Mouse (Mus musculus) bone marrow, adult 2 months (tissue): ENCODE measurements around the gene Casz1. TPM values are rescaled to one million over a fixed set of nuclear protein-coding genes. Genes with fewer than 3 reads are reported as not detected.

Experiments
- H3K27ac ChIP-seq: fragments of 200-500 bp; 2 replicates; pipeline ENCODE4 v1.5.1; 2012; ENCODE audit warnings: low read depth, mild to moderate bottlenecking, control low read depth, inconsistent platforms, low read length; ENCODE audit not compliant: control insufficient read depth, poor library complexity, insufficient read depth
- H3K4me1 ChIP-seq: fragments of 200-500 bp; 2 replicates; pipeline ENCODE4 v1.6.1; 2011; ENCODE audit warnings: low read length; ENCODE audit not compliant: control insufficient read depth, insufficient read depth
- H3K4me3 ChIP-seq: fragments of 200-500 bp; replicated peaks from 2 replicates; pipeline ENCODE3; 2011; ENCODE audit warnings: mild to moderate bottlenecking, low read depth, low read length, control low read depth; ENCODE audit not compliant: control insufficient read depth
- CTCF ChIP-seq: fragments of 200-500 bp; IDR thresholded peaks from 2 replicates; pipeline ENCODE4 v1.5.1; 2011; ENCODE audit warnings: low read length, control low read depth; ENCODE audit not compliant: control insufficient read depth, insufficient read depth
- POLR2A ChIP-seq: fragments of 200-500 bp; IDR thresholded peaks from 2 replicates; pipeline ENCODE4 v1.6.1; 2011; ENCODE audit warnings: low read depth, mild to moderate bottlenecking, control low read depth, low read length, borderline replicate concordance; ENCODE audit not compliant: control insufficient read depth
- WGBS: fragments of 180-500 bp; shearing (Covaris S2); methylation state at CpG from one replicate; pipeline ENCODE4 v1.1.7; 2018; 5-methylcytosine and 5-hydroxymethylcytosine counted together
- polyA plus RNA-seq: library from polyadenylated mRNA; stranded (reverse); fragments of >200 nt; gene quantifications from 2 replicates; pipeline ENCODE4 v1.2.4, GENCODE M21; 2011; ENCODE audit warnings: low replicate concordance; ENCODE audit not compliant: missing spikeins, insufficient read depth, insufficient read length

Gene Casz1
- polyA plus RNA-seq, 1 experiment = 2.7 TPM

DNA sequence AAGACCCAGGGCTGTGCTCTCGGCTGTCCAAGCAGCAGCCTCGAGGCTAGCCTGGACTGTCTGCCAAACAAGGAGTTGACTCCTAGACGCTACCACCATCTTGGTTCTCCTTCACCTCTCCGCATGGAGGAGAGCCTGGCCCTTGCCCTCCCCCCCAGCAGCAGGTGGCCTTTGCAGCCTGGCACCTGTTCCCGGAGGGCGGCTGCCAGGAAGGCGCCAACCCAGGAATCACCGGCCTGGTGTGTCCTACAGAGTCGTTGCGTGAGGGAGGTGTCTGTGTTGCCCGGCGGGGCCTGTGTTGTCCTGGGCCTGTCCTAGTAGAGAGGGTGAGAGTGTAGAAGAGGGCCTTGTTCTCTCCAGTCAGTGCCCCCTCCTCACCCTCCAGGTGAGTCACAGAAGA, 13.9 kb downstream of the Casz1 start:
- WGBS = 85% methylated on average over 12 of the region's 12 CpGs

DNA sequence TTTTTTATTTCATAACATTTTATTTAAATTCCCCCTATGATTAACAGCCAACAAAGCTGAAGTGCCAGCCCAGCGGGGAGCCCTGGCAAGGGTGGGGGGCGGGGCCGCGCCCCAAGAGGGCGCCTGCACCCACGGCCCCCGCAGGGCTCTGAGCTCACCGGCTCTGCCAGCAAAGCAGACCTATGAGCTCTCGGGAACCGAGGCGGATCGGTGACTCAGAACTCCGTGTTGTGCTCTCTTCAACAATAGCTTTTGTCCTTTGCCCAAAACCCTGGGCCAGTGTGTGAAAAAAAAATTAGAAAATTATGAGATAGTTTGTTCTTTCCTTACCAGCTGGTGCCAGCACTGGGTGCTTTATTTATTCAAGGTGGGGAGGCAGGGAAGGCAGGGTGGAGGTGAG, 15.9 kb downstream of the Casz1 start:
- Histone ChIP-seq H3K4me1 (no peaks in the 10 kb centered on the region), H3K27ac (no peak overlapping the region), H3K4me3 (no peak overlapping the region)
- no peak for TF ChIP-seq POLR2A
- TF ChIP-seq CTCF = no peak
- WGBS = 80% methylated on average over 13 of the region's 13 CpGs

More for the DNA sequence above, 13.9 kb downstream of the Casz1 start:
- Histone ChIP-seq H3K27ac (no peak overlapping the region), H3K4me3 (no peak overlapping the region), H3K4me1 (no peaks in the 10 kb centered on the region)
- TF ChIP-seq CTCF (no peak), POLR2A (no peak)

DNA sequence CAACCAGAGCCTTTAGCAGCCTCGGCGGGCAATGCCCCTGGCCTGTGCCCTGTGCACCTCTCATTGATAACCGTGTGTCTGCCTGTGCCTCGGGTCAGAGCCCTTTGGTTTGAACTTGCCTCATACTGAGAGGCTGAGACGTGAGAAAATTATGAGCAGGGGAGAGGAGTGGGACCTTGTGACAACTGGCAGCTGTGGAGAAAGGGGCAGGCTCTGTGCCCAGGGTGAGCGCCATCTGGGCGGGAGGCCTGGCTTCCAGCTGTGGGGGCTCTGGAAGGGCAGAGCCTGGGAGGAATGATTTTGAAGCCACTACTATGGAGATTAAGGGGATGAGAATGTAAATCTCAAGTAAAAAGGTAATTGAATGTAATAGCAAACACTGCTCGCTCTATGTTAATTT, 19.1 kb downstream of the Casz1 start:
- H3K4me1 ChIP-seq = no peaks in the 10 kb centered on the region
- H3K27ac ChIP-seq = no peak overlapping the region
- no peak overlapping the region for H3K4me3 ChIP-seq
- TF ChIP-seq POLR2A (no peak), CTCF (no peak)
- 76% methylated on average over 8 of the region's 8 CpGs for WGBS

DNA sequence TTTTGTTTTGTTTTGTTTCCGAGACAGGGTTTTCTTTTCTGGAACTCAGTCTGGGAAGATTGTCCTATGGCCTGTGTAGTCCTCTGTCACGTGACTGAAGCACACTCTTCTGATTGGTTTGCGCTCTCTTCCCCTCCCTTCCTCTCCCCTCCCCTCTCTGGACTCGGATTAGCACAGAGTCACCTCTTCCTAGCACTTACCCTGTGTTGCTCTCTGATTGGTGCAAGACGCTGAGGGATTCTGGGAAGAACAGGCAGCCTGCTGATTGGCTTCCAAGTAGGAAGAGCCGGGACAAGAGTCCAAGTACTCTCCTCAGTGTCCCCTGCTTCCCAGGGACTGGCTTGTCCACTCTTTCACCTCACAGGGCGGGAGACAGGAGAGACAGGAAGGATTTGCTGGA, 26.1 kb downstream of the Casz1 start:
- Histone ChIP-seq H3K4me1 (no peaks in the 10 kb centered on the region), H3K4me3 (no peak overlapping the region), H3K27ac (no peak overlapping the region)
- TF ChIP-seq POLR2A (no peak), CTCF (no peak)
- WGBS = 63% methylated on average over 7 of the region's 7 CpGs

DNA sequence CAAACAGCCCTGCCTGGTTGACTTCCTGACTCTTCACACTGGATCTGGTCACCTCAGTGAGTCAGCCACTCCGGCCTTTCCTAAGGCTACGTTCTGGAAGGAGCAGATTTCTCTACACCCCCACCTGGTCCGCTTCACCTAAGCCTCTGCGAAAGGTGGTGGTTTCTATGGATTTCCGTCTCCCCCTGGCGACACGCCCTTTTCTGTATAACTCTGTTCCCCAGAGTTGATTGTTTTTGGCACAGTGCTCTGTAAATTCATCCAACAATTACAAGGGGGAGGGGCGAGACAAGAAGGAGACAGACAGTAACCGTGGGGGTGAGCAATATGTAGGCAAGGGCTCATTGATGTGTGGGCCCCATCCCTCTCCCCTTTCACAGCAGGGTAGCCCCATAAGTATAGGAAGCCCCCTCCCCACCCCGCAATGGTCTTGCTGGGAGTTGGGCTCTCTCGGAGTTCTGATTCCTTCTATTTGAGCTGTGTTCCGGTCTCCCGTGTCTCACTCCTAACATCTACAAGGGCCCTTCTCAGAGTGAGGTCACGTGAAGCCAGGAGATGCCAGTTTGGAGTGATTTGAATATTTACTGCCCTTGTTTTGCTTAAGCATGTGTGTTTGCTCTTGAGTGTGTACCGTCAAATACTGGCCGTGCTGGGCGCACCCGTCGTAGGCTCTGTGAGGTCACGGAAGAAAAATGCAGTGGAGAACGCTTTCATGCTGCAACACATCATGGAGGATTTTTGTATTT, 29.2 kb downstream of the Casz1 start:
- 82% methylated on average over 21 of the region's 21 CpGs for WGBS
- Histone ChIP-seq H3K27ac (no peak overlapping the region), H3K4me1 (no peaks in the 10 kb centered on the region), H3K4me3 (no peak overlapping the region)
- TF ChIP-seq CTCF (no peak), POLR2A (no peak)

DNA sequence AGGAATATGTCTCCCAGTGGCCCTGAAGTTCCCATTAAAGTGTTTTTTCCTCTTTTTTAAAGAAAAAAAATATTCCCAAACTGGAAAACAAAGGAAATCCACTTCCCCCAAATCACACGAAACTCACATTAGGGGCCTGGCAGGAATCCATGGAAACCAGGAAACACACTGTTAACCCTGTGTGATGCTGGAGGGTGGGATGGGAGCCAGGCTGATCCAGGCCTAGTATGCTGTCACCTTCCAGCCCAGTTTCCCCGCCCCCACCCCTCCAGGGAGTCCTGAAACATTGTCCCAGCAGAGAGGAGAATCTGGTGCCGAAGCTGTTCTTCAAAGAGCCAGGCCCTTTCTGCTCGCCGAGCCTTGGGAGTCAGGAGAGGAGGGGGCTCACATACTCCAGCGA, 32.2 kb downstream of the Casz1 start:
- Histone ChIP-seq H3K4me1 (no peaks in the 10 kb centered on the region), H3K4me3 (no peak overlapping the region), H3K27ac (no peak overlapping the region)
- WGBS = 63% methylated on average over 6 of the region's 6 CpGs
- TF ChIP-seq CTCF = no peak
- TF ChIP-seq POLR2A = no peak

DNA sequence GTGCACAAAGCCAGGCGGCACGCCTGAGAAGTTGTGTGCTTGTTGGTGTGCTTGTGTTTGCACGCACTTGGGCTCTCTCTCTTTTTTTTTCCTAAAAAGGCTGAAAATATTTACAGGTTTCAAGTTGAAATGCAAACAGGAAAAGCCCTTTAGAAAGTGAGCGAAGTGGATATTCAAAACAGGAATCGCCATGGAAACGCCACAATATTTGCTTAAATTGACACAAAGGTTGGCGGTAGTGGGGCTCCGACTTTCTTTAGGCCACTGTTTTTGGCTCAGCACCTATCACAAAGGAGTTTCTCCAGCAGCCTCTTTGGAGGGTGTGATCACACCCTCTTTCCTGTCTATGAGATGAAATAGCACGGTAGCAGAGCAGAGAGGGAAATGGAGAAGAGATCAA, 32.8 kb downstream of the Casz1 start:
- no peaks in the 10 kb centered on the region for H3K4me1 ChIP-seq
- 61% methylated on average over 9 of the region's 9 CpGs for WGBS
- no peak overlapping the region for H3K4me3 ChIP-seq
- TF ChIP-seq CTCF = no peak
- TF ChIP-seq POLR2A = no peak
- H3K27ac ChIP-seq = no peak overlapping the region

DNA sequence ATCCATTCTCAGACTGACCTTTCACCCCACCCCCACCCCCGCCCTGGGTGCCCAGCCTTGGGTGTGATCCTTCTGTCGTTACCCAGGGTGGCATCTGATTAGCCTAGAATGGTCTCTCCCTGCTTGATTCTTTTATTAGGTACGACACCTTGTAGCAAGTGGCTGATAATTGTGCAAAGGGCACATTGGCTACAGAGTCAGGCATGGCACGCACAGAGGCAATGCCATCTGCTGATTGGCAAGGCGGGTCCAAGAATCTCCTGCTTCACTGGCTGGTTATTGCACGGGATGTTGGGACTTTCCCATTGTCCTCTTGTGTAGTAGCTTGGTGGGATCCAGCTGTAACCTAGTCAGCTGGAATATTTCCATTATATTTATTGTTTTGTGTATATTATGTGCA, 33.4 kb downstream of the Casz1 start:
- H3K27ac ChIP-seq = no peak overlapping the region
- TF ChIP-seq CTCF = no peak
- no peak for TF ChIP-seq POLR2A
- H3K4me1 ChIP-seq = no peaks in the 10 kb centered on the region
- H3K4me3 ChIP-seq = no peak overlapping the region
- WGBS = 78% methylated on average over 6 of the region's 6 CpGs

DNA sequence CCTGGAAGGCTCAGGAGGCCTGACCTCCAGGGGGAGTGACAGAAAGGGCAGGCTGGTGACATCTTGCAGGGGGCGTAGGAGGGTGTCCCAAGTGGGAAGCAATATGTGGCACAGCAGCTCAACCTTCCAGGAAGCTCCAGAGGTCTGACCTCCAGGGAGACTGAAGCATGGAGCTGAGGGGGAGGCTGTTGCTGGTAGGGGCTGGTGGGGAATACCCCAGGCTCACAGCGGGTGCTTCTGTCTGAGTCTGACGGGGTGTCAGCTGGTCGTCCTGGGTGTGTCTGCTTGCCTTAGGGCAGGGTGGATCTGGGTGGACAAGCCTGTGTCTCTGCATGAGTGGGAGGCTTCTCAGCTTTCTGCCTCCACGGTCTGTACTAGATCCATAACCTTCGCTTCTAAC, 38.1 kb downstream of the Casz1 start:
- Histone ChIP-seq H3K4me3 (no peak overlapping the region), H3K27ac (no peak overlapping the region), H3K4me1 (no peaks in the 10 kb centered on the region)
- 72% methylated on average over 6 of the region's 6 CpGs for WGBS
- TF ChIP-seq POLR2A = no peak
- no peak for TF ChIP-seq CTCF

DNA sequence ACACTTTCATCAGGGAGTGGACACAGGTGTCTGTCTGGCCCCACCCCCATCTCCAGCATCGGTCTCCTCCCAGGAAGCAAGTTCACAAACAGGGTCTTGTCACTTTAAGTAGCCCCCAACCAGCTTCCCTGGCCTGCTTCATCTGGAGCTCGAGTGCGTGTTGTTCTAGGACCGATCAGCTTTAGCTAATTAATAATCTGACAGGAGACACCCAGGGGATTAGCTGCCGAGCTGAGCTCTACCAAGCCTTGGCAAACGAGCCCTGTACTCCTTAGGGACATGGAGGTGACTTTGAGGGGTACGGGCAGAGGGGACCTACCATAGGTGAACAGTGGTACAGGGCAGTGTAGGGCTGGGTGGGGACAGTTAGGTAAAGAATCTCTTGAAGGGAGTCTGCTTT, 40.7 kb downstream of the Casz1 start:
- 78% methylated on average over 7 of the region's 7 CpGs for whole genome bisulfite sequencing
- TF ChIP-seq CTCF (no peak), POLR2A (no peak)

More for the DNA sequence above, 40.7 kb downstream of the Casz1 start:
- Histone ChIP-seq H3K4me3 (no peak overlapping the region), H3K4me1 (no peaks in the 10 kb centered on the region), H3K27ac (no peak overlapping the region)
